Mouse (Mus musculus) lung, postnatal 0 days (tissue): ENCODE results near the gene Ctsw. TPM values are rescaled to one million over a fixed set of nuclear protein-coding genes. Genes with fewer than 3 reads are reported as not detected.
"Not testable (repeated sequence)": the region's sequence is repeated elsewhere in the genome, so short reads cannot be mapped to it uniquely, and the experiment has no call there.

ENCODE experiments used
- ATAC-seq: fragments of 200-750 bp; cut with Nextera tagmentation; 2 replicates; pipeline ENCODE4 v1.8.0; 2017; ENCODE audit warnings: moderate library complexity
- DNase-seq: peaks from one replicate; pipeline ENCODE4 v3.0.0-alpha.2; 2016; ENCODE audit warnings: low spot score
- H3K27ac ChIP-seq: fragments of 300-500 bp; sonication (generic); 2 replicates; pipeline ENCODE4 v1.5.1; 2014; ENCODE audit warnings: antibody characterized with exemption, mild to moderate bottlenecking, low read length, mixed read lengths
- H3K27me3 ChIP-seq: fragments of 300-500 bp; sonication (generic); replicated peaks from 2 replicates; pipeline ENCODE4 v1.6.1; 2014; ENCODE audit warnings: low read length, mixed read lengths; ENCODE audit not compliant: insufficient read depth
- H3K36me3 ChIP-seq: fragments of 300-500 bp; sonication (generic); 2 replicates; pipeline ENCODE4 v1.6.1; 2014; ENCODE audit warnings: low read length, mixed read lengths; ENCODE audit not compliant: insufficient read depth
- H3K4me1 ChIP-seq: fragments of 300-500 bp; sonication (generic); 2 replicates; pipeline ENCODE4 v1.6.1; 2014; ENCODE audit warnings: antibody characterized with exemption, low read depth, low read length, mixed read lengths; ENCODE audit not compliant: insufficient read depth
- H3K4me2 ChIP-seq: fragments of 300-500 bp; sonication (generic); replicated peaks from 2 replicates; pipeline ENCODE4 v1.6.1; 2014; ENCODE audit warnings: low read depth, mild to moderate bottlenecking, low read length, moderate library complexity, mixed read lengths
- H3K4me3 ChIP-seq: fragments of 300-500 bp; sonication (generic); 2 replicates; pipeline ENCODE4 v1.5.1; 2014; ENCODE audit warnings: low read depth, low read length
- H3K9ac ChIP-seq: fragments of 300-500 bp; sonication (generic); replicated peaks from 2 replicates; pipeline ENCODE4 v1.6.1; 2014; ENCODE audit warnings: low read depth, mild to moderate bottlenecking
- H3K9me3 ChIP-seq: fragments of 300-500 bp; sonication (generic); 2 replicates; pipeline ENCODE4 v1.6.1; 2016; ENCODE audit warnings: low read length, mixed read lengths
- CTCF ChIP-seq: IDR thresholded peaks from 2 replicates; pipeline ENCODE4 v1.5.1; 2016; ENCODE audit warnings: antibody characterized with exemption, mild to moderate bottlenecking
- EP300 ChIP-seq: IDR thresholded peaks from 2 replicates; pipeline ENCODE4 v1.6.1; 2016; ENCODE audit warnings: antibody characterized with exemption, mild to moderate bottlenecking, control low read depth
- WGBS: fragments of 180-500 bp; shearing (Covaris S2); extraction: QIAGEN DNeasy Blood & Tissue Kit; methylation state at CpG from one replicate; pipeline ENCODE4 v1.1.7; 2014; 5-methylcytosine and 5-hydroxymethylcytosine counted together
- polyA plus RNA-seq: library from polyadenylated mRNA; unstranded; fragments of >200 nt; fragmentation: Nextera tagmentation; extraction: Ambion mirVana; gene quantifications from 2 replicates; pipeline ENCODE4 v1.2.1, GENCODE M21; 2015

Ctsw gene
- polyA plus RNA-seq, 1 experiment from 2014 or later = 2.6 TPM

DNA sequence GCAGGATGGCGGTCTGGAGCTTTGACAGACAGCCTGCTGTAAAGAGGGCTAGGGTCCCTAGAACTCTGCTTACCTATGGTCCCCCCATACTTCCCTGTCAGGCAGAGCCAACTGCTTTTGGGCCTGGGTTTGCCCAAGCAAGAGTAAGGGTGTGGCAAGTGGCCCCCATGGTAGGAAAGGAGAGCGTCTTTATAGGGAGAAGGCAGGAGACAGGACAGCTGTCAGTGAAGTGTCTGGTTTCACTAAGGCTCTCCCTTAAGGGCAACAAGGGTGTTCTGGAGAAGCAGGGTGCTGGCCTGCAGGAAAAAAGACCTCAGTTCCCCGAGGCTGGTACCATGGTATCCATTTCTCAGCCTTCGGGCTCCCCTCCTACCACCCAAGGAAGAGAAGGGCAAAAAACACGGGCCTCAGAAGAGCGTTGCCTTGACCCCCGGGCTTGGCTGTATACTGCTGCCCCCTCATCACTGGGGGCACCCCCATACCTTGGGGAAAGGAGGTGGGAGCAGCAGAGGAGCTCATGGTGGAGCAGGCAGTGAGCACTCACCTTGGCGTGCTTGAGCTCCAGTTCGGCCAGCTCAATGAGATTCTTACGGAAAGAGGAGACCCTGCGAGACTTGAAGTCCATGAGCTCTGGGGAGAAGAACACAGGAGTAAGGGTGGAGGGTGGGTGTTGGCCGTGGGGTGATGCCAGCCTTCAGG, 27.2 kb upstream of the Ctsw start:
- Histone ChIP-seq H3K9me3 (no peaks in the 10 kb centered on the region), H3K36me3 (peaks cover 27% of the 10 kb centered on the region), H3K27ac (no peak overlapping the region), H3K4me3 (no peak overlapping the region), H3K9ac (no peak overlapping the region), H3K27me3 (no peaks in the 10 kb centered on the region), H3K4me2 (no peak overlapping the region), H3K4me1 (peaks cover 3% of the 10 kb centered on the region; the same call in 1 of the 2 replicates)
- ATAC-seq (no peak), DNase-seq (no peak)
- no peak for TF ChIP-seq CTCF
- no peak for TF ChIP-seq EP300
- 81% methylated on average over 12 of the region's 12 CpGs for WGBS

DNA sequence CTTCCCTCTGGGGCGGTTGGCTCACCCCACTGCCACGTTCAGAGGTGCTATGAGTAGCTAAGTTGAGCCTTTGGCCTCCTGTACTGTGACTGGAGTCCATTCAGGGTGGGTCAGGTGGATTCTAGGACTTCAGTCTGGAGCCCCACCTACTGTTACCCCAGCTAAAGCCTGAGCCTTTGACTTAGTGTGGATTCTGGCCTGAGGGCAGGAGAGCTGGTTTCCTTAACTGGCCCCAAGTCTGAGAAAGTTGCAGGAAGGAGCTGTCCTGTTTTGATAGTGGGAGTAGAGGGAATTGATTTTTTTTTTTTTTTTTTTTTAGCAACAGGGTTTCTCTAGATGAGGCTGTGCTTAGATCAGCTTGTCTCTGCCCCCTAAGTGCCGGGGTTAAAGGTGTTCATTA, 26.0 kb upstream of the Ctsw start:
- H3K4me2 ChIP-seq = no peak overlapping the region
- no peaks in the 10 kb centered on the region for H3K9me3 ChIP-seq
- H3K36me3 ChIP-seq = peaks cover 27% of the 10 kb centered on the region
- no peaks in the 10 kb centered on the region for H3K27me3 ChIP-seq
- no peak for DNase-seq
- no peak overlapping the region for H3K4me3 ChIP-seq
- ATAC-seq = no peak
- H3K4me1 ChIP-seq = peaks cover 3% of the 10 kb centered on the region; the same call in 1 of the 2 replicates
- H3K27ac ChIP-seq = no peak overlapping the region
- H3K9ac ChIP-seq = no peak overlapping the region
- WGBS = 83% methylated on average over 3 of the region's 3 CpGs
- TF ChIP-seq EP300 = no peak
- TF ChIP-seq CTCF = no peak

DNA sequence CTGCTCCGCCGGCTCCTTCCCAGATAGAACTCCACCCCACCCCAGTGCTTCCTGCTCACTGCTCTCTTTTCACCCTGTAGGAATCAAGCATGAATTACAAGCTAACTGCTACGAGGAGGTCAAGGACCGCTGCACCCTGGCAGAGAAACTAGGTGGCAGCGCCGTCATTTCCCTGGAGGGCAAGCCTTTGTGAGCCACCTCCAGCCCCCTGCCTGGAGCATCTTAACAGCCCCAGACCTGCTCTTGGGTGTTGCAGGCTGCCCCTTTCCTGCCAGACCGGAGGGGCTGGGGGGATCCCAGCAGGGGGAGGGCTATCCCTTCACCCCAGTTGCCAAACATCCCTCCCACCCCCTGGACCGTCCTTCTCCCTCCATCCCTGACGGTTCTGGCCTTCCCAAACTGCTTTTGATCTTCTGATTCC, 25.0 kb upstream of the Ctsw start:
- H3K36me3 ChIP-seq = peaks cover 27% of the 10 kb centered on the region
- H3K4me1 ChIP-seq, H3K4me2 ChIP-seq, H3K27me3 ChIP-seq, ATAC-seq, H3K9me3 ChIP-seq, H3K9ac ChIP-seq, DNase-seq, H3K4me3 ChIP-seq, H3K27ac ChIP-seq: not testable (repeated sequence)
- WGBS = 62% methylated on average over 9 of the region's 9 CpGs
- peak; percentile 16; the same call in 1 of the 2 replicates for TF ChIP-seq CTCF

DNA sequence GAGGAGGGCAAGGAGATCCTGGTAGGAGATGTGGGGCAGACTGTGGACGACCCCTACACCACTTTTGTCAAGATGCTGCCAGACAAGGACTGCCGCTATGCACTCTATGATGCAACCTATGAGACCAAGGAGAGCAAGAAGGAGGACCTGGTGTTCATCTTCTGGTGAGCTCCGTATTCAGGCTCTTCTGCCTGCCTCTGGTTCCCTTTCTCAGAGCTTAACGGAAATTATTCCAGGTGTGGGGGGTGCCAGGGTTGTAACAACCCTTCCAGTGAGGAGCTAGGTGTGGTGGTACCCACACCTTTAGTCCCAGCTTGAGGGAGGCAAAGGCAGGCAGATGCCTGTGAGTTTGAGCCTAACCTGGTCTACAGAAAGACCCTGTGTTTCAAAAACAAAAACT, 24.3 kb upstream of the Ctsw start:
- H3K36me3 ChIP-seq = peaks cover 27% of the 10 kb centered on the region
- no peak overlapping the region for H3K4me3 ChIP-seq
- DNase-seq = no peak

DNA sequence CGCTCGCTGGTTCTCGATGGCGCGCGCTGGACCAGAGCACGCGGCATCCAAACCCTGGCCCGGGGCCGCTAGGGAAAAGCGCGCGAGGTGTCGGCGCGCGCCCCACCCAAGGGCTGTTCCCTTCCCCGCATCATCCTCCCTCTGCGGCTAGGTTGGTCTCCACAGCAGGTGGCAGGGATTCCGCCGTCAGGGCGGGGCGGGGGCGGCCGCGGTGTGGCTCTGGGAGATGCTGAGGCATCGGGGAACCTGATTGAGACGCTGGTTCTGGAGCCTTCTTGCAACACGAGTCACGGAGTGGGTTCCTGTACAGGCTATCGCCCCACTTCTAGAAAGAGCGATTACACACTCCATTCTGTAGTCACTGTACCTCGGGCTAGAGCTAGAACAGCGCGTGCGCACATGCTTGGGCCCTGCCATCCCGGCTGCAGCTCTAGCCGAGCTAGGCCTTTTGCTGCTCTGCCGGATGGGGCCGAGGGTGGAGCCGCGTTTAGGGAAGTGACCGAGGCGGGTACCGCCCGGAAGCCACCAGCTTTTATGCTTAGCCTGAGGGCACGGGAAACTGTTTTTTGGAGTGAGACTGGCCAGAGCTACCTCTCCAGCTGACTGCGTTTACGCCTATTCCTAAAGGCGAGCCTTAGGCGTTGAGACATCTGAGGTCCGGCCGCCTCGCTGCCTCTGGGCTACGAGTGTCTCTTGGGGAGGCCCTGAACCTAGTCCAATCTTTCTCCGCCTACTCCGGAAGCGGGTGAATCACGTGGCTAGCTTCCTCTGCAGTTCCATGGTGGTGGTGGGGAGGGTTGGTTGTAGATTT, 22.8 kb upstream of the Ctsw start:
- peak overlapping the region; percentile 94 for H3K4me3 ChIP-seq
- H3K36me3 ChIP-seq = peaks cover 21% of the 10 kb centered on the region
- H3K9ac ChIP-seq = peak overlapping the region; percentile 96
- H3K27ac ChIP-seq = peak overlapping the region; percentile 98
- peak; percentile 30 for ATAC-seq
- TF ChIP-seq EP300 = peak; percentile 23; the same call in 1 of the 2 replicates
- no peak for TF ChIP-seq CTCF
- H3K4me1 ChIP-seq = peaks cover 16% of the 10 kb centered on the region; the same call in 1 of the 2 replicates
- H3K9me3 ChIP-seq = no peaks in the 10 kb centered on the region
- peak; percentile 94 for DNase-seq
- H3K4me2 ChIP-seq = peak overlapping the region; percentile 76
- 1% methylated on average over 54 of the region's 59 CpGs for WGBS
- no peaks in the 10 kb centered on the region for H3K27me3 ChIP-seq

More for the DNA sequence above, 24.3 kb upstream of the Ctsw start:
- H3K4me2 ChIP-seq = no peak overlapping the region
- H3K27me3 ChIP-seq = no peaks in the 10 kb centered on the region
- no peak for ATAC-seq
- TF ChIP-seq EP300 (no peak), CTCF (no peak)
- H3K9me3 ChIP-seq = no peaks in the 10 kb centered on the region
- no peak overlapping the region for H3K9ac ChIP-seq
- H3K27ac ChIP-seq = no peak overlapping the region
- 73% methylated on average over 4 of the region's 4 CpGs for WGBS
- H3K4me1 ChIP-seq = peaks cover 3% of the 10 kb centered on the region; the same call in 1 of the 2 replicates

DNA sequence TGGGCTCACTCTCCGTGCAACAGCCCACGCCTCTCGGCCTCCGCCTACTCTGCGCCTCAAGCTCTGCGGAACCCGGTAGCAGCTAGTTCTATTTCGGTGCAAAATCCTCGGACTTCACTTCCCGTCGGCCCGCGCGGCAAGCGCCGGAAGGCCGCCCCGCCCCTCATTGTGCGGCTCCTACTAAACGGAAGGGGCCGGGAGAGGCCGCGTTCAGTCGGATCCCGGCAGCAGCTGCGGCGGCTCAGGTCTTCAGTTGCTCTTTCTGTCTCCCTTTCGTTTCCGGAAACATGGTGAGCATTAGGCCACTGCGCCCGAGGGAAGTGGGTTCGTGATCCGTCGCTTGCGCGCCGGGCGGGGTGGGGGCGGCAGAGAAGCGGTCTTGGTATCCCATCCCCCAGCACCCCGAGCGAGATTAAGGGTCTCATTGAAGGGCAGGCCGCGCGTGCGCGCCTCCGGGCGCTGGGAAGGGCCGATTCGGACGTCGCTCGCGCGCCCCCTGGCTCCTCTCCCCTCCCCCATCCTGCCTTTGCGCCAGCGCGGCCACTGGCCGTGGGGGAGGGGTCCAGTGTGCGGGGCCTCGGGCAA, 22.1 kb upstream of the Ctsw start, which contains the start of gene Cfl1:
Gene Cfl1, plus strand, starts transcription at position 143 of the 585 bp plus-strand sequence.
- peak within 1 kb of the TSS; percentile 94 for H3K4me3 ChIP-seq
- peak within 1 kb of the TSS; percentile 96 for H3K9ac ChIP-seq
- peak; percentile 99 for DNase-seq
- ATAC-seq = peak; percentile 59
- no peaks in the 10 kb centered on the region for H3K27me3 ChIP-seq
- H3K9me3 ChIP-seq = no peaks in the 10 kb centered on the region
- TF ChIP-seq CTCF = peak; percentile 35
- TF ChIP-seq EP300 = no peak
- peak within 1 kb of the TSS; percentile 76 for H3K4me2 ChIP-seq
- WGBS = 3% methylated on average over 58 of the region's 62 CpGs
- peaks cover 21% of the 10 kb centered on the region; the same call in 1 of the 2 replicates for H3K4me1 ChIP-seq
- H3K36me3 ChIP-seq = peaks cover 14% of the 10 kb centered on the region
- peak within 1 kb of the TSS; percentile 98 for H3K27ac ChIP-seq

DNA sequence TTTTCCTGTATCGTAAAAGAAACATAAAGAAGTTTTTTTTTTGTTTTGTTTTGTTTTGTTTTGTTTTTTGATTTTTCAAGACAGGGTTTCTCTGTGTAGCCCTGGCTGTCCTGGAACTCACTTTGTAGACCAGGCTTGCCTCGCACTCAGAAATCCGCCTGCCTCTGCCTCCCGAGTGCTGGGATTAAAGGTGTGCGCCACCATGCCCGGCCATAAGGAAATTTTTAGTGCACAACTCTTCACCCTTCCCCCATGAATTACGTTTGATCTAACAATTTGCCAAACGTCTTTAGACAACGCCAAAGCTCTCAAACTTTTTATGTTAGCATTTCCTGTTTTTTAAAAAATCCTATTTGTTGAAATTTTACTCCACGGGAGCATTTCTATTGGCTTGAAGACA, 21.4 kb upstream of the Ctsw start:
- WGBS = 34% methylated on average over 10 of the region's 10 CpGs
- H3K9ac ChIP-seq, H3K9me3 ChIP-seq, DNase-seq, H3K27me3 ChIP-seq, ATAC-seq: not testable (repeated sequence)
- Histone ChIP-seq H3K4me2 (peak overlapping the region; percentile 69; the same call in 1 of the 2 replicates), H3K27ac (peak overlapping the region; percentile 98; the same call in 1 of the 2 replicates), H3K36me3 (peaks cover 13% of the 10 kb centered on the region), H3K4me1 (peaks cover 21% of the 10 kb centered on the region; the same call in 1 of the 2 replicates), H3K4me3 (0 out of 2 replicates have a peak overlapping the region, but pooled peaks have one; percentile 94)
